Mouse (Mus musculus) spleen, postnatal 4 days (tissue): ENCODE data around the gene Kcnh7.

Experiments used
- DNase-seq, 2 experiments: peaks; one replicate each; pipeline ENCODE4 v3.0.0; 2022; ENCODE audit warnings: low spot score in 2 of 2

Gene Kcnh7

DNA sequence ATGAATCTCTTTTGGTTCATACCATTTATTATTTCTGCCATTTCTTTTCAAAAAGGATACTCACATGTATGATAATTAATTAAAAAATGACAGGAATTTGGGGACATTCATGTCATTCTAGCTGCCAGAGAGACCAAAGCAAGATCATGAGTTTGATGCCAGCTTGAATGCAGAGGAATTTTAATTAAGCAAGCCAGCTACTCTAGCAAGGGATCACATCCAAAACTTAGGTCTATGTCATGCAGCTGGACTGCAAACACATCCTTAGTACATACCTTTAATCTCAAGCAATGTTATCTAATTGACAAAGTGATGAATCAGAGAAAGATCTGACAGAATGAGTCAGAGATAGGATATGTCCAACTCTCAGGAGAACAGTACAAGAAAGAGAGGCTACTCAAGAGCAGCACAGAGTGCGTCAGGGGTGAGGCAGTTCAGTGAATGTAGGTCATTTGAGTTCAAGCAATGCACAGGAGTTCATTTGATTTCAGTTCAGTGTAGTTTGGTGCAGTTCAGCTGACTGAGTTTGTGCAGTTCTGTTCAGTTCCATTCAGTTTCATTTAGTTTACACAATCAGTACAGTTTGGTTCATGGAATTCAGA is 248.7 kb downstream of the Kcnh7 start:
- DNase-seq: no peak

DNA sequence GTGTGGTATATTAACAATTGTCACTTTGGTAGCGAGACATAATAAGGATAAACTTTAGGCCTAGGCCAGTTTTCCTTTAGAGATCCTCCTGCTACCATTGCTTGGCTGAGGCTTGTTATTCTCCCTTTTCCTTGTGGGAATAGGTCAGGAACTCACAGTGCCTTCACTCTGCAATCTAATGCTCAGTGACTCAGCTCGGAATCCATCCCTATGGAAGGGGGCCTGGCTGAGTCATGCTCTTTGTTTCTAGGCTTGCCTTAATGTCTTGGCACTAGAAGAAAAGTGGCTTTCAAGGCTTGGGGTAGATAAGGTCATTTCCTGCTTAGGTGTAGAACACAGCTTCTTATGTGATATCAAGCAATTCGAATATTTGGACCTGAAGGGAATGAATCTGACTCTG is 255.6 kb downstream of the Kcnh7 start:
- no peak for DNase-seq

DNA sequence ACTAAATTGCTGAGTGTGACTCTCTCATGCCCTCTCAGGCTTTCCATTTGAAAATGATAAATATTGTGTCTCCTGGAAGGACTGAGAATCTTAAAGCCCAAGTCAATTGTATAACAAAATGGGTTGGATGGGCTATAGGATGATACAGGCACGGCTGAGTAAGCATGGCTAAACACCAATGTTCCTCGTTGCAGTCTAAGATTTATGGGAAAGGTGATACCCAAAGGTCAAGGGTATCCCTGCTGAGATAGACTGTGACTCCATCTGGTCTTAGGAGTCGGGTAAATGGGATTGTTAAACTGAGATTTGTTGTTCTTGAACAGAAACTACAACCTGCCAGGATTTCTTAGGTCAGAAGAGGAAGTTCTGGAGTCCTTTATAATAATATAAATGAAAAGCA is 256.0 kb downstream of the Kcnh7 start:
- no peak for DNase-seq

DNA sequence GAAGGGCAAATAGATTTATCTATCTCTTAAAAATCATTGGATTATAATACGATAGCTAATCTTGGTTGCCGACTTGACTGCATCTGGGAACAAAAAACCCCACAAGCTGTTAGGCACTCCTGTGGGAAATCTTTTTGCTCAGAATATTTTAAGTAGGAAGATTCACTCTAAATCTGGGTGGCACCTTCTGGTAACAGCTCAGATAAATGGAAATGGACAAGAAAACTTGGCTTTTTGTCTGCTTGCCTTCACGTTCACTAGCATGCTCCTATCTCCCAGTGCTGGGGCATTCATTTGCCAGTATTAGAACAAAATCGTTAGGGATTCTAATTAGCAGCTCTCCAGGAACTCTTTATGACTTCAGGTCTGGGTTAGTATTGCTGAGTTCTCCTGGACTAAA is 260.3 kb downstream of the Kcnh7 start:
- DNase-seq: no peak

DNA sequence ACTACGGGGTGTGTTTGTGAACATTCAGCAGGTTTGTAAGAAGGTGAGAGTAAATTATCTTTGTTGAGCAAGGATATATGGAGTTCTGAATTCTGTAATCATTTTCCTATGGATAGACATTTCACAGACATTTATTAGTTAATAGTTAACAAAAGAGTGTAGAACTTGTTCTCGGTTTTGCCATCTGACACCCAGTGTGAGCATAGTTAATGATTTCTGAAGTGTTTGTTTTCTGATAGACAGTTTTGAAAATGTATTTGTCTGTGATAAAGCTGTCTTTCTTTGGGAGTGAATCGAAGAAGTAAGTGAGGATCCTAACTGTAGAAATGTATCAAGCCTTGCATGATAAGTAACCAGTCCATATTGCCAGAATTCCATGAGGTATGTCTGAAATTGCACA is 276.4 kb downstream of the Kcnh7 start:
- no peak for DNase-seq

GRCm38 (mm10) chr2:62902363-62903353 is 281.4 kb downstream of the Kcnh7 start:
- no peak for DNase-seq

DNA sequence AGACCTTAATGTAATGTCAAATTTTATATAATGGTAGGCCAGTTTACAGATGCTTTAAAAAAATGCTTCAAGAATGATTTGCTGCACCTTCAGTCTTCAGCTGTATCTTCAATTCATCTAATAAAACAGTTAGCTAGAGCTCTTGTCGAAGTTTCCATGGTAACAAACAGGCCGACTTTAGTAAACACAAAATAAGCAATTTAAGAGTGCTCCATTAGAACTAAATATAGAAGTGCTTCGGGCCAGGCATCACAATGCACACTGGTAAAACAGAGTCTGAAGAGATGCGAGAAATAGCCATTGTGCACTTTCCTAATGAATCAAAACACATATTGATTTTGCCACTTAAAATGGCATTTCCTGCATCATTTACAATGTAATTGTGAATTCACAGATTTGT is 305.3 kb downstream of the Kcnh7 start:
- no peak for DNase-seq

GRCm38 (mm10) chr2:62855391-62855790 is 328.7 kb downstream of the Kcnh7 start:
- no peak for DNase-seq

- DNase-seq: no peak
Measured at GRCm38 (mm10) chr2:62842630-62843029, 341.5 kb downstream of the Kcnh7 start.

DNA sequence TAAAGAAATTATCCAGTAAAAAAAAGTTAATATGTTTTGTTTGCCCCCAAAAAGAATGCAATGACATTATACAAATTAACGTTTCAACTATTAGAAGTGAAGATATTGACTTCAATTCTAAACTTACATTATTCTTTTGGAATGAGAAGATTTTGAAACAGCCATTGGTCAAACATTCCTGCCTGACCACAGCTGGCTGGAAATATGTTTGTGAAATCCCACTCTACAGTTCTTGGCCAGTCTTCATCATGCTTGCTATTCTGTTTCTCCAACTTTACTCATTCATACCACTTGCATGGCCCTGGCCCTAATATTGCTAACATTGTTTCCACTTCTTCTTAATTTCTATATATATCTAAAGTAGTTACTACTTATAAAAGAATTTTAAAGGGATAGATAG is 349.8 kb downstream of the Kcnh7 start:
- no peak for DNase-seq

DNA sequence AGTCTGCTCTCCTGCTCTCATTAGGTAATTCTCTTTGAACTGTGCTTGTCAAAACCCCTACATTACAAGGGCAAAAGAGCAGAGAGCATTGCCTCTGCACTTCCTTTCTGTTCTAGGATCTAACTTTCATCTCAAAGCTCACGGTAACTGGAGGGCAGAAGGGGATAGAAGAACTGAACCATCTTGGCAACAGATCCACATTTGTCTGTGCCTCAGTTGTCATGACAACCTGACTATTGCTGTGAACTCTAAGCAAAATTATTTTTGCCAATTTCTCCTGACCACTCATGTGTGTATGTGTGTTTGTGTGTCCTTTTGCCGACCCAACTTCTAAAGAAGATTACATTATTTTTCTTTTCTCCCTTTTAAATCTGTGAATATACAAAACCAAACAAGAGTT is 364.9 kb downstream of the Kcnh7 start:
- no peak for DNase-seq

DNA sequence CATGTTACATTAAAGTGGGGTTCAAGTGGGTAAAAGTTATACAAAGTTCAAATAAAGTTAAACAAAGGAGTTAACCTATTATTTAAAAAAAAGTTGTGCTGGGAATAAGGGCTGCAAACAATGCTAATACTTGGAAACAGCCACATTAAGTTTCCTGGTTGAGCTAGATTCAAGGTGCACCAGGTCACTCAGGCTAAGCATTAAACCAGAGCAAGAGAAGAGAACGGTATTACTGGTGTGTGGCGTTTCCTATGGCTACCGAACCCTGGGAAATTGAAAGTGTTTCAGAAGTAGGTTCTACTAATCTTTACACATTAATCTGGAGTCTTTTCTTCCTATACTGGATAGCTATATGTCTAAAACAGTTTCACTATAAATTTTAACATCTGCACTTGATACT is 368.1 kb downstream of the Kcnh7 start:
- no peak for DNase-seq

DNA sequence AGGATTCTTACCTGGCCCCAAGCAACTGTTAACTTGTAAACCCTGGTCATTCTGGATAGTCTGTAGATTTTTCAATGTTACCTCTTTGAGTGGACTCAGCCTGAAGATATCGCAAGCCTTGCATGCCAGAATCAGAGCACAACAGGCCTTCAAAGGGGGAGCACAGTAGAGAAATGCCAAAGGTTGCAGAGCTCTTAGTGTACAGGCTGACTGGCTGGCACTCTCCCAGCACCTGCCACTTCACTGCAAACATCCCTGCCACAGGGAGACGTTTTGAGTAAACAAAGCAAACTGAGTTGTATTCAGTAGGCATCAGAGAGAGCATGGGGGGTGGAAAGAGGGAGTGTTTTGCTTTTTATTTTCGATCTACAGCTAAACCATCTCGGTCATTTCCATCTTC is 375.3 kb downstream of the Kcnh7 start:
- DNase-seq: no peak

DNA sequence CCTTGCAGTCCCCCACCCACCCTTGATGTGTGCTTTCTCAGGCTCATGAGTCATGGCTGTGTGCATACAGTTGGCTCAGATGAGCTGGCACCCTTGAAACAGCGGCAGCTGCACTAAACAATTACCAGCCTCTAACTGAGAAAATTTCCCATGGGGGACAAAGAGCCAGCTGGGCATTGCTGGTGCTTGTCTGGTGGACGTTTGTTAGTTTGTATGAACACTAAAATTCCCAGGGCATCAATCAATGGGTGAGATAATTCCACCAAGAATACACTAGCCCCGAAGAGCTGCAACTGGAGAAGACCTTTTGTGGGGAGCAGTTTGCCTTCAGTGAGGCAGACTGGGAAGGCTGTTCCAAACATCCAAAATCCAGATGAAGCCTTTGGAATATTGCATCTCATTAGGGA is 376.6 kb downstream of the Kcnh7 start:
- no peak for DNase-seq

- no peak for DNase-seq
Measured at GRCm38 (mm10) chr2:62806931-62807330, 377.2 kb downstream of the Kcnh7 start.

GRCm38 (mm10) chr2:62804030-62804429 is 380.1 kb downstream of the Kcnh7 start:
- DNase-seq: no peak

DNA sequence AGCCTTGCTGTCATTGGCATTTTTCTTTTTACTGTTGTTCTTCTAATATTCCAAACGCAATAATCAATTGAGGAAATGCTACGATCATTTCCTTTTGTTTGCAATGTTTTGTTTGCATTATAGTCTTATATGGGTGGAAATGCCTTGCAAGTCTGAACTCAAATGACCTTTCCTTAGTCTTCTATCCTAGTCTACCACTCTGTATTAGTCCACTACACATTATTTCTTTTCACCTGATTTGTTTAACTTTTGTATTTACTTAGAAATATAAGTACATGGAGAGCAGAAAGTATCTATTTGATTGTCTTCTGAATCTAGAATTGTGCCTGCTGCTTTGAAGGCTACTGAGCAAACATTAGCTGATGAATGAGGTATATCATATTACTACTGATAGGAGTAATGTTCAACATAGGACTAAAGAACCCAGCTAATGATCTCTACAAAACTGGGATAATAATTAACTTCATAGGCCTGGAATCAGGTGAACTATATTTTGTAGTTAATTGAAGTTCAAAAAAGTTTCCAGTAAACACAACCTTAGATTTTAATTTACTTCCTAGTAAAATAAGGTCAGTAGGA is 399.5 kb downstream of the Kcnh7 start:
- no peak for DNase-seq

GRCm38 (mm10) chr2:62746256-62746655 is 437.8 kb downstream of the Kcnh7 start:
- DNase-seq: no peak

- no peak for DNase-seq
Measured at GRCm38 (mm10) chr2:62743098-62743497, 441.0 kb downstream of the Kcnh7 start.

DNA sequence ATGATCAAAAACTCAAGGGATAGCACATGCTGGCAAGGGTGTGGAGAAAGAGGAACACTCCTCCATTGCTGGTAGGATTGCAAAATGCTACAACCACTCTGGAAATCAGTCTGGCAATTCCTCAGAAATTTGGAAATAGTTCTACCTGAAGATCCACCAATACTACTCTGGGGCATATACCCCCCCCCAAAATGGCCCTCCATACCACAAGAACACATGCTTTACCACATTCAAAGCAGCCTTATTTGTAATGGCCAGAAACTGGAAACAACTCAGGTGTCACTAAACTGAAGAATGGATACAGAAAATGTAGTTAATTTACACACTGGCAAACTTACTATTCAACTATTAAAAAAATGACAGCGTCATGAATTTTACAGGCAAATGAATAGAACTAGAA is 453.4 kb downstream of the Kcnh7 start:
- DNase-seq: no peak

DNA sequence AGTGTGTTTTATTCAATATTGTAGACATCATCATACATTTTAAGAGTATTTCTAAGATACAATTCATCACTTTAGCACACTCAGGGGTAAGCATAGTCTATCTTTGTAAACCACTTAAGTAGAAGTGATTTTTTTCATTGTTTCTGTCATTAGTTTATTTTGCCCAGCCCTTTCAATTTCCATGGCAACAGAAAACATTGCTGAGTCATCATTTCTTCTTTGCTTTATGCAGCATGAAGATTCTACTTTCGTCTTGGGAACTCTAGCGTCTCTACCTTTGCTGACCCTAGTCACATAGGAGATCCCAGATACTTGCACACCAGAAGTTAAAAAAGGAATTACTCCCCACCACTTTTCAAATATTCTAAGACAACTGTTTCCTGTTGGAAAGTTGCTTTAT is 456.4 kb downstream of the Kcnh7 start:
- no peak for DNase-seq

GRCm38 (mm10) chr2:62725946-62726345 is 458.1 kb downstream of the Kcnh7 start:
- DNase-seq: no peak

- DNase-seq: no peak
Measured at GRCm38 (mm10) chr2:62718411-62718810, 465.7 kb downstream of the Kcnh7 start.
